Mouse (Mus musculus) hindbrain, postnatal 0 days (tissue): ENCODE measurements around the gene Cul9. TPM values are rescaled to one million over a fixed set of nuclear protein-coding genes. Genes with fewer than 3 reads are reported as not detected.
A peak's percentile ranks its signal among the peaks of the same experiment; 100 is the strongest.

Experiments
- ATAC-seq: fragments of 200-750 bp; cut with Nextera tagmentation; 2 replicates; pipeline ENCODE4 v1.8.0; 2017; ENCODE audit warnings: mild to moderate bottlenecking, moderate TSS enrichment, moderate library complexity
- DNase-seq: peaks from one replicate; pipeline ENCODE4 v3.0.0-alpha.2; 2015; ENCODE audit warnings: low spot score
- H3K27ac ChIP-seq: fragments of 300-500 bp; sonication (generic); 2 replicates; pipeline ENCODE4 v1.5.1; 2014; ENCODE audit warnings: mild to moderate bottlenecking
- H3K27me3 ChIP-seq: fragments of 300-500 bp; sonication (generic); 2 replicates; pipeline ENCODE4 v1.6.1; 2014; ENCODE audit warnings: low read length, mixed read lengths; ENCODE audit not compliant: insufficient read depth
- H3K36me3 ChIP-seq: fragments of 300-500 bp; sonication (generic); 2 replicates; pipeline ENCODE4 v1.6.1; 2014; ENCODE audit warnings: low read length, mixed read lengths; ENCODE audit not compliant: insufficient read depth
- H3K4me1 ChIP-seq: fragments of 300-500 bp; sonication (generic); 2 replicates; pipeline ENCODE4 v1.6.1; 2014; ENCODE audit warnings: antibody characterized with exemption, low read length, mixed read lengths; ENCODE audit not compliant: insufficient read depth
- H3K4me2 ChIP-seq: fragments of 300-500 bp; sonication (generic); 2 replicates; pipeline ENCODE4 v1.6.1; 2014; ENCODE audit warnings: low read depth, mild to moderate bottlenecking, low read length, moderate library complexity, mixed read lengths
- H3K4me3 ChIP-seq: fragments of 300-500 bp; sonication (generic); 2 replicates; pipeline ENCODE4 v1.5.1; 2014; ENCODE audit warnings: low read length
- H3K9ac ChIP-seq: fragments of 300-500 bp; sonication (generic); replicated peaks from 2 replicates; pipeline ENCODE4 v1.6.1; 2014; ENCODE audit warnings: mild to moderate bottlenecking, low read length, moderate library complexity, mixed read lengths
- H3K9me3 ChIP-seq: fragments of 300-500 bp; sonication (generic); 2 replicates; pipeline ENCODE4 v1.6.1; 2016; ENCODE audit warnings: low read length, mixed read lengths
- CTCF ChIP-seq: IDR thresholded peaks from 2 replicates; pipeline ENCODE4 v1.5.1; 2016; ENCODE audit warnings: antibody characterized with exemption, control low read depth, low read depth
- WGBS: fragments of 180-500 bp; shearing (Covaris S2); extraction: QIAGEN DNeasy Blood & Tissue Kit; methylation state at CpG from one replicate; pipeline ENCODE4 v1.1.7; 2014; 5-methylcytosine and 5-hydroxymethylcytosine counted together
- polyA plus RNA-seq: library from polyadenylated mRNA; unstranded; fragments of >200 nt; fragmentation: Nextera tagmentation; extraction: Ambion mirVana; gene quantifications from 2 replicates; pipeline ENCODE4 v1.2.1, GENCODE M21; 2015
- total RNA-seq: library from RNA; depleted of rRNA; stranded (reverse); fragments of >200 nt; gene quantifications from 2 replicates; pipeline ENCODE4 v1.2.3, GENCODE M21; 2014

Cul9 gene
- total and polyA plus RNA-seq, 2 experiments from 2014 or later = 12.2 to 58.2 TPM

DNA sequence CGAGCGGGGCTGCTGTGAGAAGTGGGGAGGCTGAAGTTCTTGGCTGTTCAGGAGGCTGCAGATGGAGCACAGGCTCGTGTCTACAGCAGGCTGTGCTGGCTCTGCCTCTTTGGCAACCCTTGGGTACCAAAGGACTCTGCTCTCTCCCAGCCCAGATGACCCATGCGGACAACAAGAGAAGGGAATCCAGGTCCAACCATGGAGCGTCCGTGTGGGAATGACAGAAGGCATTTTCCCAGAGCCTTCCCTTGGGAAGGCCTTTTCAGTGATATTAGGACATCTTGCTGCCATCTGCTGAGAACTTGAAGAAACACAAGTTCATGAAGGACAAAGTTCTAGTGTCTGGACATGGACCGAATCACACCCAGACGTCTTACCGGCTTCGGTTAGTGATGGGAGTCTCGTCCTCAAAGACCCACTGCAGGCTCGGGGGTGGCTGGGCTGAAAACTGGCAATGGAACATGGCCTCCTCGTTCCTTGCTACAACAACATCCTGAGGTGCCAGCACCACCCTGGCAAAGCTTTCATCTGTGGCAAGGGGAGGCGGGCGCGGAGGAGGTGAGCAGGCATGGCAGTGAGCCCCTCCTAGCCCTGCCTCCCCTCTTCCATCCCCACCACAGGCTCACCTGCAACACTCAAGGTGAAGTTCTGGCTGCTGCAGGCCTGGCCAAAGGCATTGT, 43.6 kb upstream of the Cul9 start:
- ATAC-seq = no peak
- 83% methylated on average over 16 of the region's 16 CpGs for WGBS
- Histone ChIP-seq H3K36me3 (peaks cover 35% of the 10 kb centered on the region), H3K9ac (no peak overlapping the region), H3K27ac (no peak overlapping the region), H3K4me2 (no peak overlapping the region), H3K4me3 (no peak overlapping the region), H3K27me3 (no peaks in the 10 kb centered on the region), H3K4me1 (no peaks in the 10 kb centered on the region), H3K9me3 (no peaks in the 10 kb centered on the region)
- no peak for DNase-seq
- TF ChIP-seq CTCF = 0 out of 2 replicates have a peak, but pooled peaks have one; percentile 6

GRCm38 (mm10) chr17:46588913-46589312, 42.7 kb upstream of the Cul9 start:
- no peak overlapping the region for H3K4me2 ChIP-seq
- H3K27ac ChIP-seq = no peak overlapping the region
- ATAC-seq (no peak), DNase-seq (no peak)
- H3K36me3 ChIP-seq = peaks cover 35% of the 10 kb centered on the region
- WGBS = 89% methylated on average over 6 of the region's 6 CpGs
- TF ChIP-seq CTCF = no peak
- H3K9me3 ChIP-seq = no peaks in the 10 kb centered on the region
- no peak overlapping the region for H3K9ac ChIP-seq
- no peaks in the 10 kb centered on the region for H3K27me3 ChIP-seq
- H3K4me1 ChIP-seq = no peaks in the 10 kb centered on the region
- no peak overlapping the region for H3K4me3 ChIP-seq

DNA sequence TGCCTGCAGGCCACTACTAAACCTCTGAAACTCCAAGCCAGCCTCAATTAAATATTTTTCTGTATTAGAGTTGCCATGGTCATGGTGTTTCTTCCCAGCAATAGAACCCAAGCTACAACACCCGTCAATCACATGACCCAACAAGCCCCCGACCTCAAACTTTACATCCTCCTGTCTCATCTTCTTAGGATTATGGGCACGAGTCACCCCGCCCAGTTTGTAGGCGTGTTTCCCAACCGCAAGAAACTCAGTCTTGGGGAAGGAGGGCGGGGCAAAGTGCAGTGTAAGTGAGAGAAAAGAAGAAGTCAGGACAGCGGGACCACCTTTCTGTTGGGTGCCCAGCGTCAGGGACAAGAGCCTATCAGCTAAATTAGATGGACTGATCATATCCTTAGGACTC, 42.0 kb upstream of the Cul9 start:
- Histone ChIP-seq H3K36me3 (peaks cover 35% of the 10 kb centered on the region), H3K4me3 (no peak overlapping the region), H3K4me1 (no peaks in the 10 kb centered on the region), H3K9me3 (no peaks in the 10 kb centered on the region), H3K9ac (no peak overlapping the region), H3K27me3 (no peaks in the 10 kb centered on the region), H3K27ac (no peak overlapping the region), H3K4me2 (no peak overlapping the region)
- ATAC-seq = no peak
- 92% methylated on average over 9 of the region's 9 CpGs for WGBS
- no peak for TF ChIP-seq CTCF
- no peak for DNase-seq

DNA sequence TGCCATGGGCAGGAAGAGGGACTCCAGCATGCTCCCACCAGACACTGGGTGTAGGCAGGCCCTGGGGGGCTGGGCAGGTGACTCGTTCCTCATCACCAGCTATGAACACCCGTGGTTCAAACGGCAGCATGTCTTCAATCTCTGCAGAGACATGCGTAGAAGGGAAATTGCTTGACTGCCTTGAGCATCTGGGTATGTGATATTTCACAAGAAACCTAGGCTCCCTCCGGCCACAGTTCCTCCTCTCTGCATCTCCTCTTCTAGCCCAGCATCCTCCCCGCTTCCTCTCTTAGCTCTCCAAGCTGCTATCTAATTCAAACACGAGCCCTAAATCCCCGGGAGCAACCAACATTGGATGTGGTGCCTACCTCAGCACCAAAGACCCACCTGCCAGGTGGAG, 40.1 kb upstream of the Cul9 start:
- WGBS = 92% methylated on average over 8 of the region's 8 CpGs
- Histone ChIP-seq H3K4me1 (no peaks in the 10 kb centered on the region), H3K27me3 (no peaks in the 10 kb centered on the region), H3K27ac (no peak overlapping the region), H3K4me3 (no peak overlapping the region), H3K9ac (no peak overlapping the region), H3K9me3 (no peaks in the 10 kb centered on the region), H3K36me3 (peaks cover 45% of the 10 kb centered on the region), H3K4me2 (no peak overlapping the region)
- ATAC-seq (no peak), DNase-seq (no peak)
- no peak for TF ChIP-seq CTCF

- ATAC-seq (peak; percentile 52; the same call in 1 of the 2 replicates), DNase-seq (peak; percentile 15)
- no peaks in the 10 kb centered on the region for H3K4me1 ChIP-seq
- no peaks in the 10 kb centered on the region for H3K27me3 ChIP-seq
- H3K9ac ChIP-seq = no peak overlapping the region
- WGBS = 81% methylated on average over 5 of the region's 5 CpGs
- no peak overlapping the region for H3K27ac ChIP-seq
- peaks cover 47% of the 10 kb centered on the region for H3K36me3 ChIP-seq
- no peak overlapping the region for H3K4me2 ChIP-seq
- H3K4me3 ChIP-seq = no peak overlapping the region
- H3K9me3 ChIP-seq = no peaks in the 10 kb centered on the region
- peak; percentile 53 for TF ChIP-seq CTCF
Observed at GRCm38 (mm10) chr17:46578650-46579049, 32.5 kb upstream of the Cul9 start.

GRCm38 (mm10) chr17:46576070-46576469, 29.9 kb upstream of the Cul9 start:
- Histone ChIP-seq H3K27me3 (no peaks in the 10 kb centered on the region), H3K36me3 (peaks cover 43% of the 10 kb centered on the region), H3K4me1 (no peaks in the 10 kb centered on the region), H3K27ac (no peak overlapping the region), H3K4me3 (no peak overlapping the region), H3K4me2 (no peak overlapping the region), H3K9me3 (no peaks in the 10 kb centered on the region), H3K9ac (no peak overlapping the region)
- 86% methylated on average over 13 of the region's 13 CpGs for WGBS
- DNase-seq = no peak
- TF ChIP-seq CTCF = peak; percentile 46
- ATAC-seq = no peak

DNA sequence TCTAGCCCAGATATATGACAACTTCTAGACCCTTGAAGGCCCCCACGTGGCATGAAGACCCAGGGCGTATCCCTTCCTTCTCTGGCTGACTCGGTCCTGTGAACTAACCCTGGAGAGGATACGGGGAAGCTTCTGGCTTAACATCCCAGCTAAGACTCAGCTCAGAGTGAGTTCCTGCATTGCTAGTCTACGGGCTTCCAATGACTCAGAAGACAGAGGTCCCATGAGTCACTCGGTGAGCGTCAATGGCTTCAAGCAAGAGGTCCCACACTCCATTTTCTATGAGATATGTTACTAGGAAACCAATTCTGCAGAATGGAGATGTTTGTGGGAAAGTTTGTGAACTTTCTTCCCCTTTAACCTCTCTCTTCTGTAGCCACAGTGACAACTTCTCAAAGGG, 28.3 kb upstream of the Cul9 start:
- DNase-seq = no peak
- Histone ChIP-seq H3K4me2 (no peak overlapping the region), H3K27me3 (no peaks in the 10 kb centered on the region), H3K4me3 (no peak overlapping the region), H3K36me3 (peaks cover 50% of the 10 kb centered on the region), H3K4me1 (no peaks in the 10 kb centered on the region), H3K27ac (no peak overlapping the region), H3K9me3 (no peaks in the 10 kb centered on the region), H3K9ac (no peak overlapping the region)
- ATAC-seq = no peak
- TF ChIP-seq CTCF = no peak
- WGBS = 93% methylated on average over 7 of the region's 7 CpGs
